Mouse (Mus musculus): ENCODE results near the gene Ankrd42. TPM values are rescaled to one million over a fixed set of nuclear protein-coding genes. Genes with fewer than 3 reads are reported as not detected.
A peak's percentile ranks its signal among the peaks of the same experiment; 100 is the strongest.

Ankrd42 gene
- polyA plus RNA-seq, 1 experiment from 2014 or later, result 6.5 TPM

DNA sequence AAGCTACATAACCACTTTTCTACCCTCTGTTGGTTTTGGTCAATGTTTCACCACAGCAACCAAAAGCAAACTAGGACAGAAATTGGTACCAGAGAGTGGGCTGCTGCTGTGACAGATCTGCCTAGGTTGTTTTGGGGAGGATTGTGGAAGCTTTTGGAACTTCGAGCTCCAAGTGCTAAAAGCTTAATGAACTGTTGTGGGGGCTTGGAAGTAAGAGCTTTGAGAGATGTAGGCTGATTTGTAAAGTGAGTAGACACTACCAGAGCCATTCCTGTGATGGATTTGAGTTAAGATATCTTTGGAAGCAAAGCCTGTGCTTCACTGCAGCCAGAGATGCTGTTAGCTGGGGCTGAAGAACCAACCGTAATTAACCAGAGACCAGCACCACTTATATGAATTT, 46.1 kb downstream of the Ankrd42 start:
- no peak overlapping the region for H3K4me2 ChIP-seq (replicated peaks; ENCODE audit: low read depth, low read length)
- H3K9ac ChIP-seq (replicated peaks; ENCODE audit: low read depth), result no peak overlapping the region
- no peaks in the 10 kb centered on the region for H3K36me3 ChIP-seq (ENCODE audit: insufficient read depth, low read length)
- H3K9me3 ChIP-seq (ENCODE audit: low read length), result no peaks in the 10 kb centered on the region
- no peak for ATAC-seq
- H3K27ac ChIP-seq (ENCODE audit: low read length), result no peak overlapping the region
- no peaks in the 10 kb centered on the region for H3K27me3 ChIP-seq (replicated peaks; ENCODE audit: insufficient read depth, low read length)
- no peak overlapping the region for H3K4me3 ChIP-seq (ENCODE audit: low read depth, low read length)
- H3K4me1 ChIP-seq (ENCODE audit: insufficient read depth, low read depth, low read length), result no peaks in the 10 kb centered on the region
- WGBS, result 82% methylated on average over 2 of the region's 2 CpGs
- DNase-seq (ENCODE audit: low spot score), result no peak
- no peak for TF ChIP-seq CTCF (IDR thresholded peaks at IDR 0.05)
- TF ChIP-seq EP300 (IDR thresholded peaks at IDR 0.05), result no peak

DNA sequence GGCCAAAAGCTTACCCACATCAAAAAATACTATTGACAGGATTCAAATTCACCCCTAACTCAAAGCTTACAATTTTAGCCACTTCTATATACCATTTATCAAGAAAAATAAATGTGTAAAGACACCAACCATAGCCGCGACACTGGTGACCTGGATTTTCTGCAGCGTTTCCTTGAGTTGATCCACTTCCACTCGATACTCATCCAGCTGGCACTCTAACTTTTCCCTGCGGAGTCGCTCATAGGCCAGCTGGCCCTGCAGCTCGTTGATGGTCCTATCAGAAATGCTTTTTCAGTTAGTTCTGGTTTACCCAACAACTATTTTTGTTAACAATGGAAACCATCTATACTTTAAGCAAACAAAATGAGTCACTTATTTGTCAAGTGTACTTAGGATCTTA, 47.0 kb downstream of the Ankrd42 start:
- TF ChIP-seq EP300 (IDR thresholded peaks at IDR 0.05) (no peak), CTCF (IDR thresholded peaks at IDR 0.05) (no peak)
- Histone ChIP-seq H3K4me3 (ENCODE audit: low read depth, low read length) (no peak overlapping the region), H3K4me1 (ENCODE audit: insufficient read depth, low read depth, low read length) (no peaks in the 10 kb centered on the region), H3K27ac (ENCODE audit: low read length) (no peak overlapping the region), H3K4me2 (replicated peaks; ENCODE audit: low read depth, low read length) (no peak overlapping the region), H3K9ac (replicated peaks; ENCODE audit: low read depth) (no peak overlapping the region), H3K36me3 (ENCODE audit: insufficient read depth, low read length) (no peaks in the 10 kb centered on the region), H3K9me3 (ENCODE audit: low read length) (no peaks in the 10 kb centered on the region), H3K27me3 (replicated peaks; ENCODE audit: insufficient read depth, low read length) (no peaks in the 10 kb centered on the region)
- ATAC-seq (no peak), DNase-seq (ENCODE audit: low spot score) (no peak)
- 80% methylated on average over 7 of the region's 7 CpGs for WGBS

DNA sequence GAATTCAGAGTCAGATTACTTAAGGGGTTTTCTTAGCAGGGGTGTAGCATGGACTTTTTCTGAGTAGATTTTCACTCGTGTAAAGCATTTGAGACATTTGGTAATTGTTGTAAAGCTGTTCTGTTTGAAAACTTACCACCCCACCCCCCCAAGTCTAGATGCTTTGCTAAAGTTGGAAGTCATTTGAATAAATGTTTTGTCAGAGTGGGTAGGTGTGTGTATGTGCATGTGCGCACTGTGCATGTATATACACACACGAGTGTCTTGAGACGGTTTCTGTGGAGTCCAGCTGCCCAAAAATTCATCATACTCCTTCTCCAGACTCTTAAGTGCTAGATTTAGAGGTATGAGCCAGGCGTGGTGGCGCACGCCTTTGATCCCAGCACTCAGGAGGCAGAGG, 53.4 kb downstream of the Ankrd42 start:
- H3K27ac ChIP-seq (ENCODE audit: low read length), result no peak overlapping the region
- TF ChIP-seq EP300 (IDR thresholded peaks at IDR 0.05) (no peak), CTCF (IDR thresholded peaks at IDR 0.05) (no peak)
- H3K27me3 ChIP-seq (replicated peaks; ENCODE audit: insufficient read depth, low read length), result no peaks in the 10 kb centered on the region
- no peak overlapping the region for H3K4me2 ChIP-seq (replicated peaks; ENCODE audit: low read depth, low read length)
- no peaks in the 10 kb centered on the region for H3K9me3 ChIP-seq (ENCODE audit: low read length)
- no peaks in the 10 kb centered on the region for H3K36me3 ChIP-seq (ENCODE audit: insufficient read depth, low read length)
- ATAC-seq (no peak), DNase-seq (ENCODE audit: low spot score) (no peak)
- no peak overlapping the region for H3K9ac ChIP-seq (replicated peaks; ENCODE audit: low read depth)
- 87% methylated on average over 7 of the region's 7 CpGs for WGBS
- H3K4me3 ChIP-seq (ENCODE audit: low read depth, low read length), result no peak overlapping the region
- no peaks in the 10 kb centered on the region for H3K4me1 ChIP-seq (ENCODE audit: insufficient read depth, low read depth, low read length)

DNA sequence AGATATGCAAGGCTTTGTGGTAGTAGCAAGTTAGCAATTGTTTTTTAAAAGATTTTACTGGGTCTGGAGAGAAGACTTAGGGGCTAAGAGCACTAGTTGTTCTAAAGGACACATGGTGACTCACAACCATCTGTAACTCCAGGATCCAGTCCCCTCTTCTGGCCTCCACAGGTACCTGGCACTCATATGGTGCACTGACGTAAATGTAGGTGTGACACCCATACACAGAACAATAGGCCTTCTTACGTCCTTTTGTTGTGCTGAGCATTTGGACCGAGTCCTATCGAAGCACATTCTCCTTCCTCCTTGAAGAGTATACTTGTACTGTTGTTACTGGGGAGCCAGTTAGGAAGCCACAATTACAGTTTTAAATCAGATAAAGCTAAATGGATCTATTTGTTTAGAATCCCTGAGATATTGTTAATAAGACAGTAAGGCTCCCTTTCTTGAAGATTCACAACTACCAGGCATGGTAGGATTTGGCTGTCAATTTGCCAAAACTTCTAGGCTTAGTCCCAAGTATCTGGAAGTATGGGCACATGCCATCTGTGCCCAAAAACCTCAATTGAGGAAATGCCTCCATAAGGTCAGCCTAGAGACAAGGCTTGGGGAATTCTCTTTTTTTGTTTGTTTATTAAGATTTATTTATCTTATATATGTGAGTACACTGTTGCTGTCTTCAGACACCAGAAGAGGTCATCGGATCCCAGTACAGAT, 56.3 kb downstream of the Ankrd42 start:
- H3K4me2 ChIP-seq (replicated peaks; ENCODE audit: low read depth, low read length), result no peak overlapping the region
- H3K9me3 ChIP-seq (ENCODE audit: low read length), result no peaks in the 10 kb centered on the region
- no peaks in the 10 kb centered on the region for H3K4me1 ChIP-seq (ENCODE audit: insufficient read depth, low read depth, low read length)
- peaks cover 4% of the 10 kb centered on the region; the same call in 1 of the 2 replicates for H3K36me3 ChIP-seq (ENCODE audit: insufficient read depth, low read length)
- H3K27me3 ChIP-seq (replicated peaks; ENCODE audit: insufficient read depth, low read length), result no peaks in the 10 kb centered on the region
- no peak overlapping the region for H3K4me3 ChIP-seq (ENCODE audit: low read depth, low read length)
- H3K27ac ChIP-seq (ENCODE audit: low read length), result no peak overlapping the region
- H3K9ac ChIP-seq (replicated peaks; ENCODE audit: low read depth), result no peak overlapping the region
- TF ChIP-seq CTCF (IDR thresholded peaks at IDR 0.05), result no peak
- TF ChIP-seq EP300 (IDR thresholded peaks at IDR 0.05), result no peak
- DNase-seq (ENCODE audit: low spot score) (no peak), ATAC-seq (no peak)
- 85% methylated on average over 5 of the region's 5 CpGs for WGBS

DNA sequence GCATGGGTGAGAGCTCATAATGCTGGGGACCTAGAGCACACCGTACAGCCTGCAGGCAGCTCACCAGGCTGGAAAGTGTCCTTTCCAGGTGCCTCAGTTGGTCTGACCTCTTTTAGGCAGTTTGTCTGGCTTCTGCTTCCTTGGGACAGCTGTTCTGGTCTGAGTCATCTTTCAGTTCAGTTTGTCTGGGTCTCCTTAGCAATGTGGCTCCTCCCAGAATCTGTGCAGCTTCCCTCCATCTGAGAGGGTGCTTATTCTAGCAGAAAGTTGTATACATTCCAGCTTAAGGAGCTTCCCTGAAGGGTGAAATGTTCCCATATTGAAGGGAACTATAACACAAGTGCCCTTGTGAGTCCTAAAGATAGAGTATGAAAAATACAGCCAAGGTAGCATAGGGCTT, 70.2 kb downstream of the Ankrd42 start:
- Histone ChIP-seq H3K9me3 (ENCODE audit: low read length) (no peaks in the 10 kb centered on the region), H3K4me1 (ENCODE audit: insufficient read depth, low read depth, low read length) (no peaks in the 10 kb centered on the region), H3K27ac (ENCODE audit: low read length) (no peak overlapping the region), H3K27me3 (replicated peaks; ENCODE audit: insufficient read depth, low read length) (no peaks in the 10 kb centered on the region), H3K4me3 (ENCODE audit: low read depth, low read length) (no peak overlapping the region), H3K9ac (replicated peaks; ENCODE audit: low read depth) (no peak overlapping the region), H3K36me3 (ENCODE audit: insufficient read depth, low read length) (peaks cover 8% of the 10 kb centered on the region; the same call in 1 of the 2 replicates), H3K4me2 (replicated peaks; ENCODE audit: low read depth, low read length) (no peak overlapping the region)
- TF ChIP-seq CTCF (IDR thresholded peaks at IDR 0.05), result no peak
- TF ChIP-seq EP300 (IDR thresholded peaks at IDR 0.05), result no peak
- no peak for ATAC-seq
- 100% methylated on average over 1 of the region's 1 CpGs for WGBS
- DNase-seq (ENCODE audit: low spot score), result no peak

DNA sequence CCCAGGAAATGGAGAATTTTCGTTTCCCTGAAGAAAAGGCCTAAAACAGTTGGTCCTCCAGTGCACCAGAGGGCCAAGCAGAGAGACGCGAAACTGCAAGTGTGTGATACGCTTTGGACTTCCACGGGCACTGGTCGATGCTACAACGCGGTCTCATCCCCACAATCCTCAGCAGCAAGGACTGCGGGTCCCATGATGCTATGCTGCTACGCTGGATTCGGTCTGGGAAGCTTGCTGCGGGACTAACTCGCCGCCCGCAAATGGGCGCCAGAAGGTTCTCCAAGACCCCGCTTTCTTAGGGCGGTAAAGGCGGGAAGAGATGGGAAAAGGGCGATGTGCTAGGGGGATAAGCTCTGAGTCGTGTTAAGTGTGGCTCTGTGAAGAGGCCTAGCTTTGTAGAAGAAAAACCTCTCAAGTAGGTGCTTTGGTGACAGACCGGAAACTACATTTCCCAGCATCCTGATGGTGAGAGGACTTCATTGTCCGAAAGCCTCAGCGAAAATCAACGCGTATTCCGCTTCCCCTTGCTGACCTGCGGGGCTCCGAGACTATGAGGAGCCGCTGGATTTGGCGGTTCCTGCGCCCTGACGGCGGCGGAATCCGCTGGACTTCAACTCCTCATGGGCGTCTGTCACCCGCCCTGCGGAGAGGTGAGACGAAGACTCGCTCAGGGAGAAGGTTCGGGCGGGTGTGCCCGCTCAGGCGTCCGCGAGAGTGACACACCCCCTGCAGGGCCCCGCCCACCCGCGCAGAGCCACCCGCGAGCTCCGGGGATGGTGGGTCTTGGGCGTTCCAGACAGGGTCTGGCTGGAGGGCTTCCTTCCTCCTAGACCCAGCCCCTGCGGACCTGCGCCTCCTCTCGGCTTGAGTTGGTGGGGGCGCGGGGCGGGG, 75.7 kb downstream of the Ankrd42 start, which contains the start of gene Ccdc90b:
Ccdc90b (plus strand) TSS at position 164 of the 891 bp plus-strand sequence.
- ATAC-seq (peak; percentile 97), DNase-seq (ENCODE audit: low spot score) (peak; percentile 98)
- H3K27ac ChIP-seq (ENCODE audit: low read length), result peak within 1 kb of the TSS; percentile 84
- peak within 1 kb of the TSS; percentile 89 for H3K4me3 ChIP-seq (ENCODE audit: low read depth, low read length)
- no peaks in the 10 kb centered on the region for H3K4me1 ChIP-seq (ENCODE audit: insufficient read depth, low read depth, low read length)
- no peaks in the 10 kb centered on the region for H3K9me3 ChIP-seq (ENCODE audit: low read length)
- peak within 1 kb of the TSS; percentile 72 for H3K4me2 ChIP-seq (replicated peaks; ENCODE audit: low read depth, low read length)
- peak within 1 kb of the TSS; percentile 83 for H3K9ac ChIP-seq (replicated peaks; ENCODE audit: low read depth)
- no peaks in the 10 kb centered on the region for H3K27me3 ChIP-seq (replicated peaks; ENCODE audit: insufficient read depth, low read length)
- under 1% methylated on average over 59 of the region's 60 CpGs for WGBS
- no peaks in the 10 kb centered on the region for H3K36me3 ChIP-seq (ENCODE audit: insufficient read depth, low read length)
- TF ChIP-seq EP300 (IDR thresholded peaks at IDR 0.05) (no peak; the same call in 1 of the 2 replicates), CTCF (IDR thresholded peaks at IDR 0.05) (peak; percentile 71)

All from lung, postnatal 0 days (tissue).